Mouse (Mus musculus): Measurements from ENCODE around the gene Gm10271.

Gm10271 gene

DNA sequence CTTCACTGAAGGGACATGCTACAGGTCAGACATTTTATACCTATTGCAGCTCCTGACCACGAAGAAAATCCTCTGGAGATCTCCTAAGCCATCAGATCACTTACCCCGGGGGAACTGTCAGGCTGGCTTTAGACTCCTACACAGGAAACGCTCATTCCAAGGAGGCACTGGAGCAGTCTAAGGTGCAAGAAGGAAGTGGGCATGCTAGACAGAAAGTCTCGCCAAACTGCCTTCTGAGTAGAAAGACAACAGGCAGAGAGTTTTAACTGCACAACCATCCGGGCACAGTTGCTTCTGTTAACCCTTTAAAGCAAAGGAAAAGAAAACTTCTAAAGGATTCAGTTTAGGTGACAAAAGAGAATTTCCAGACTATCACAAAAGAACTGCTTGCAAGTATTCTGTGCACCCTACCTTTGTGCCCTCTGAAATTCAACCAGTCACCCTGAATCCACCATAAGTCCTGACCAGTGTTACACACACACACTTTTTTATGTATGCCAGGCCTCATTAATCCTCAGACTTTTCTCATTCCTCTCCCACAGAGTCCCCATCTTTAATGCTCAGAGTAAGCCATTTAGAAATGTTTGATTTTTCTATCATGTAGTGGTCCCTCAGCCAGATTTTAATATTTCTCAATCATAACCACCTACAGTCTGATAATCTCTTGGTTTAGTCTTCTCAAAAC is 14.4 kb downstream of the Gm10271 start:
- TF ChIP-seq GATA4 (IDR thresholded peaks at IDR 0.05; ENCODE audit: insufficient replicate concordance, low read length) = no peak

GRCm38 (mm10) chr10:116956483-116957158 is 15.8 kb downstream of the Gm10271 start:
- no peak for TF ChIP-seq GATA4 (IDR thresholded peaks at IDR 0.05; ENCODE audit: insufficient replicate concordance, low read length)

- no peak for TF ChIP-seq GATA4 (IDR thresholded peaks at IDR 0.05; ENCODE audit: insufficient replicate concordance, low read length)
Measured at GRCm38 (mm10) chr10:116955191-116955590, 17.2 kb downstream of the Gm10271 start.

DNA sequence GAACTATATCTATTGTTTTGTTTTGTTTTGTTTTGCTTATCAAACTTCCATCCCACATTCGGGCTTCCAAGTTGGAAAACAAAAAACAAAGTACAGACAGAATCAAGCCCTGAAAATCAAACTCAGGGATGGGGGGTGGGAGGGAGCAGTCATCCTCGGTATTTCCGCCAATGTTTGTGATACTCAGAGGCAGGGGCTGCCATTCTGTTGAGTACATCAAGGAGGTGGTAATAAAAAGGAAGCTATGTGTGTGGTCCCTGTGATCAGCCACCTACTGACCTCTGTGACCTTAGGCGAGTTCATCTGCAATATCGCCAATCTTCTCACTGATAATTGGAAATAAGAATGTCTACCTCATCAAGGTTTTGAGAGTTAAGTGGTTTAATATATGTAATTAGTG is 21.5 kb downstream of the Gm10271 start:
- TF ChIP-seq GATA4 (IDR thresholded peaks at IDR 0.05; ENCODE audit: insufficient replicate concordance, low read length) = no peak

- peak; percentile 7; the same call in 1 of the 2 replicates for TF ChIP-seq GATA4 (IDR thresholded peaks at IDR 0.05; ENCODE audit: insufficient replicate concordance, low read length)
Measured at GRCm38 (mm10) chr10:116950009-116950769, 22.2 kb downstream of the Gm10271 start, which contains the start of gene Rab3ip. TSS of gene Rab3ip (minus strand) at chr10:116950769.

DNA sequence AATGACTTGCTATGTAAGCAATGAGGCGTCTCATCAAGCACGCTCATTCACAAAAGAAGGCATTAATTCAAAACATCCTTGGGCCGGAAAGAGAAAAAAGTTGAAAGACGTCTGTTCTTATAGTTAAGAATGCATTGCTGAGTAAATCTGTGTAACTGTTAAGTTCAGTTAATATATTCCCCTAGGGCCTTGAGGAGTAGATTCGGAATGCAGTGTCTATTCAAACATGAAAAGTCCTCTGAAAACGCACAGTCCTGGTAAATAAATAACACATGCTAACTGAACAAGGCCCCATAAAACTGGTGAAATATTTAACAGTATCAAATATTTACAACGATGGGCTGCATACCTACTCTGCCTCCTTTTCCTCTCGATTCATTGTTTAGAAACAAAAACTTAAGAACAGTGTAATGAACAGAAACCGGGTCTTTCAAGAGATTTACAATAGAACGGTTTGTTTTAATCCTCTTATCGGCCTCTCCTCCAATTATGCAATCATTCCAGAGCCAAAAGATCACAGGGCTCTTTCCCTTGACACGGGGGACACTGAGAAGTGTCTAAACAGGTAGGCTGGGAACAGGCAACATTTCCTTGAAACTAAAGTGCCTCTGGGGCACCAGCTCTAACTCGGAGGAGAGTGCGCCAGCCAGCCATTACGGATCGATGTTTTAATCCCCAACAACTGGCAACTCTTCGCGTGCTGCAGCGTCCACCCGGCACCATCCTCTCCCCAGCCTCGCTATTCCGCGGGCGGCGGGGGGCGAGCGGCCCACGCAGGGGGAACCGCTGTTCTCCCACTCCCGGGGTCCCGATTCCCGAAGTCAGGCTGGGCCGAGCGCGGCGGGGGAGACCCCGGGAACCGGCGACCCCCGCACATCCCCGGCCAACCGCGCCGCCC is 23.0 kb downstream of the Gm10271 start:
- TF ChIP-seq GATA4 (IDR thresholded peaks at IDR 0.05; ENCODE audit: insufficient replicate concordance, low read length) = no peak

- no peak for TF ChIP-seq GATA4 (IDR thresholded peaks at IDR 0.05; ENCODE audit: insufficient replicate concordance, low read length)
Measured at GRCm38 (mm10) chr10:116948414-116948813, 24.0 kb downstream of the Gm10271 start.

- TF ChIP-seq GATA4 (IDR thresholded peaks at IDR 0.05; ENCODE audit: insufficient replicate concordance, low read length) = no peak
Measured at GRCm38 (mm10) chr10:116944940-116945339, 27.5 kb downstream of the Gm10271 start.

DNA sequence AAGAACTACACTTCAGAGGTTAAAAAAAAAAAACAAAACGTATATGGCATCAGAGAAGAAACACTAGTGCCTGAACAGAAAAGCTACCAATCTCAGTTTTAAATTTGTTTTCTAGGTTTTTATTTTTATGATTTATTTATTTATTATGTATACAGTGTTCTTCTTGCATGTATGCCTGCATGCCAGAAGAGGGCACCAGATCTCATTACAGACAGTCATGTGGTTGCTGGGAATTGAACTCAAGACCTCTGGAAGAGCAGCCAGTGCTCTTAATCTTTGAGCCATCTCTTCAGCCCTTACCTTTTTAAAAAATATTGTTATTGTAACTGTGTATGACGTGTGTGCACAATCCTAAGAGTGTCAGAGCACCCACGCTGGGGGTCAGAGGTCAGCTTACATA is 28.3 kb downstream of the Gm10271 start:
- TF ChIP-seq GATA4 (IDR thresholded peaks at IDR 0.05; ENCODE audit: insufficient replicate concordance, low read length) = no peak

DNA sequence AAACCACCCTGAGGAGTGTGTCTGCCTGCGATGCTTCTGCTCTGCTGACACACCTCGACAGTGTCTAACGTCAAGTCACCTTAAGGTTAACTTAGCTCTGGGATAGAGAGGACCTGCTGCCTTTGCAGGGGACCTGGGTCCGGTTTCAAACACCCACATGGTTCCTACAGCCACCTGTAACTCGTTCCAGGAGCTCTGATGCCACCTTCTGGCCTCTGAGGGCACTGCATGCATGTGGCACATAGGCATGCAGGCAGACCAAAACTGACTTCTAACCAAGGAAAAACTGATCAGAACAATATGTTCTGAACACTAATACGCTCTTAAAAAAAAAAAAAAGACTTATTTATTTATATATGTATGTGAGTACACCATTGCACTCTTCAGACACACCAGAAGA is 29.4 kb downstream of the Gm10271 start:
- no peak for TF ChIP-seq GATA4 (IDR thresholded peaks at IDR 0.05; ENCODE audit: insufficient replicate concordance, low read length)

DNA sequence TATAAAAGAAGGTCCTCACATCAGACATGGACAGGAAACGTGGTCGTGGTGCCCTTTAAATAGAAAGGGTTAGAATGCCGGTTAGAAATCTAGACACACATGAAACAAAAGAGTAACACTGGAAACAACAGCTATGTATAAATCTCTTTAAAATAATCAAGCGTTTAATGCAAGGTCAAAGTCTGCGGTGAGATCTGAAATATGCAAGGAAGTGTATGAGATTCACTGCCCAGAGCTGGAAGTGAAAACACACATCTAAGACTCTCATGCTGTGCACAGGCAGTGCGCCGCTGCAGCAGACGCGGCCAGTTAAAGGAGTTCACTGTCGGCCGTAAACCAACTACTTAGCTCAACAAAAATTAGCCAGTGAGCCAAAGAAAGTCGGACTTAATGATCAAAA is 37.4 kb downstream of the Gm10271 start:
- TF ChIP-seq GATA4 (IDR thresholded peaks at IDR 0.05; ENCODE audit: insufficient replicate concordance, low read length) = no peak

DNA sequence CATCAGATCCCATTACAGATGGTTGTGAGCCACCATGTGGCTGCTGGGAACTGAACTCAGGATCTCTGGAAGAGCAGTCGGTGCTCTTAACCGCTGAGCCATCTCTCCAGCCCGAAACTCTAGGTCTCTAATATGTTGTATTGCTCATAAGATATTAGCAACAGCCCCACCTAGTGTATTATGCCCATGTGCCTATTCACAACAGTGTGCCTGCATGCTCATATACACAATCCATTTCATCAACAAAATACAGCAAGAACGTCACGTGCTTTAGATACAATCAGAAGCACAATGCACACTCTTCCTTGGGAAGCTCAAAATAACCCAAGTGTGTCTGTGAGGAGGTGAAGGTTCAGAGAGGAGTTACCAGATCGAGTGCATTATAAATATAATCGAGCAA is 38.6 kb downstream of the Gm10271 start:
- TF ChIP-seq GATA4 (IDR thresholded peaks at IDR 0.05; ENCODE audit: insufficient replicate concordance, low read length) = no peak

DNA sequence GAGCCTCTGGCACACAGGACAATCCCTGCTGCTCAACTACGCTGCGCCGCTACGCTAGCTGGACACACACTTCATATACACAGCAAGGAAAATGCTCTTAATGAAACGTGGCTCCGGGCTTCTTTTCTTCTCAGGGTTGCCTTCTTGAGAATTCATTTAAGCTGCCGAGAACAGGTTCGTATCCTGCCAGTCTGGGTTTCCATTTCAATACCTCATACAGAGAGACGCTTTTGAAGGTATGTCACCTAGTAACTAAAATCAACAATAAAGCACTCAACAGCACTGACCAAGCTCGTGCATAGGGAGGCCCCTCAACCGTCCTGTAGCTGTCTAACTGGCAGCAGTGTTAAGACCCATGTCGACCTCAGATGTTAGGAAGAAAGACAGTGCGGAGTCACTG is 40.0 kb downstream of the Gm10271 start:
- TF ChIP-seq GATA4 (IDR thresholded peaks at IDR 0.05; ENCODE audit: insufficient replicate concordance, low read length) = no peak

DNA sequence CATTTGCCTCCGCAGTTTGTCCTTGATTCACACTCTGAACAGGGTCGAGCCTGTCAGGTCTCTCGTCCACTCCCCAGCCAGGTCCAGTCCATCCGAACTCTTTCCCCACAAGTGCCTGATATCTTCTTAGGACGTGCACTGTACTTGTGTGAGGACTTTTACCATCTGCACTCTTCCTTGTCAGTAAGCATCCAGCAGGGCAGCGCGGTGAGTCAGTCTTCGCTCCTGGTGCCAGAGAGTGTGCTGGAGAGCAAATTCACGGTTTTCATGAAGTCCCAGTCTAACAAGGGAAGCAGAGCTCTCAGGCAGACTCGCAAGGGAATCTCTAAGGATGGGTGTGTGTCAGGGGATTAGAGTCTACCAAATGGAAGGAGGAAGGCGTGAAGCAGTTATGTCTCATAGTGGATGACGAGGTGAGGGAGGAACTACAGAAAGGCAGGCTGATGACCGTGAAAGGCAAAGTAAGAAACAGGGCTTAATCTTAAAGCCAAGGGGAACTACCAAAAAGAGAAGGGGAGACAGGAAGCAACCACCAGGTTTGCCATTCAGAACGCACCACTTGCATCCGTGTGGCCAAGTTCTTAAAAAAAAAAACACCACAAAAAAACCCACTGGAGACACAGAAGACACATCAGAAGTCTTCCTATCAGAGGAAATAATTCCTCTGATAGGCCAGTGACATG is 40.8 kb downstream of the Gm10271 start:
- no peak for TF ChIP-seq GATA4 (IDR thresholded peaks at IDR 0.05; ENCODE audit: insufficient replicate concordance, low read length)

Measured in liver, adult (tissue).